Mouse (Mus musculus) ES-Bruce4 (cell line): ENCODE results near the gene Cd37.

Source experiments
- CTCF ChIP-seq: IDR thresholded peaks from one replicate; pipeline ENCODE4 v1.8.1; 2011; ENCODE audit warnings: low read depth, low read length
- POLR2A ChIP-seq: IDR thresholded peaks from one replicate; pipeline ENCODE4 v1.8.1; 2011; ENCODE audit warnings: low read length; ENCODE audit not compliant: insufficient read depth

GRCm38 (mm10) chr7:45193406-45193805 lies 45.5 kb downstream of the Cd37 start:
- no peak for TF ChIP-seq CTCF
- no peak for TF ChIP-seq POLR2A
